Mouse (Mus musculus): Measurements from ENCODE around the gene Zfp799. TPM values are rescaled to one million over a fixed set of nuclear protein-coding genes. Genes with fewer than 3 reads are reported as not detected.
A peak's percentile ranks its signal among the peaks of the same experiment; 100 is the strongest.

Zfp799 gene
- polyA plus RNA-seq, 1 experiment from 2014 or later = 13.2 TPM

- Histone ChIP-seq H3K36me3 (ENCODE audit: control insufficient read depth, insufficient read depth, low read length) (peaks cover under 1% of the 10 kb centered on the region; the same call in 1 of the 2 replicates), H3K4me2 (ENCODE audit: low read length) (no peak overlapping the region; the same call in 1 of the 2 replicates), H3K27me3 (replicated peaks; ENCODE audit: control insufficient read depth, insufficient read depth, low read length) (no peaks in the 10 kb centered on the region), H3K9ac (ENCODE audit: low read depth, low read length) (no peak overlapping the region), H3K4me1 (ENCODE audit: control insufficient read depth, insufficient read depth, low read depth, low read length) (peaks cover 20% of the 10 kb centered on the region), H3K4me3 (ENCODE audit: low read length) (no peak overlapping the region), H3K9me3 (ENCODE audit: control insufficient read depth, low read length) (no peaks in the 10 kb centered on the region), H3K27ac (ENCODE audit: low read depth, low read length) (no peak overlapping the region)
- WGBS = 76% methylated on average over 8 of the region's 8 CpGs
- ATAC-seq = no peak
Observed at GRCm38 (mm10) chr17:32789244-32789643, 40.8 kb downstream of the Zfp799 start.

- H3K4me3 ChIP-seq (ENCODE audit: low read length) = peak overlapping the region; percentile 84
- H3K4me2 ChIP-seq (ENCODE audit: low read length) = peak overlapping the region; percentile 64
- peaks cover 8% of the 10 kb centered on the region for H3K36me3 ChIP-seq (ENCODE audit: control insufficient read depth, insufficient read depth, low read length)
- no peaks in the 10 kb centered on the region for H3K9me3 ChIP-seq (ENCODE audit: control insufficient read depth, low read length)
- peak overlapping the region; percentile 8; the same call in 1 of the 2 replicates for H3K27ac ChIP-seq (ENCODE audit: low read depth, low read length)
- H3K9ac ChIP-seq (ENCODE audit: low read depth, low read length) = peak overlapping the region; percentile 2; the same call in 1 of the 2 replicates
- 11% methylated on average over 9 of the region's 9 CpGs for WGBS
- ATAC-seq = no peak
- H3K4me1 ChIP-seq (ENCODE audit: control insufficient read depth, insufficient read depth, low read depth, low read length) = peaks cover 20% of the 10 kb centered on the region
- H3K27me3 ChIP-seq (replicated peaks; ENCODE audit: control insufficient read depth, insufficient read depth, low read length) = no peaks in the 10 kb centered on the region
Observed at GRCm38 (mm10) chr17:32788576-32788975, 41.5 kb downstream of the Zfp799 start.

GRCm38 (mm10) chr17:32788094-32788559 lies 41.9 kb downstream of the Zfp799 start, which contains the start of gene Zfp871:
TSS of gene Zfp871 (minus strand) at chr17:32788287.
- under 1% methylated on average over 22 of the region's 22 CpGs for WGBS
- no peaks in the 10 kb centered on the region for H3K9me3 ChIP-seq (ENCODE audit: control insufficient read depth, low read length)
- H3K27ac ChIP-seq (ENCODE audit: low read depth, low read length) = peak within 1 kb of the TSS; percentile 91
- peak; percentile 98 for ATAC-seq
- peaks cover 12% of the 10 kb centered on the region for H3K36me3 ChIP-seq (ENCODE audit: control insufficient read depth, insufficient read depth, low read length)
- peak within 1 kb of the TSS; percentile 92 for H3K9ac ChIP-seq (ENCODE audit: low read depth, low read length)
- H3K4me1 ChIP-seq (ENCODE audit: control insufficient read depth, insufficient read depth, low read depth, low read length) = peaks cover 20% of the 10 kb centered on the region
- H3K4me2 ChIP-seq (ENCODE audit: low read length) = peak within 1 kb of the TSS; percentile 65
- no peaks in the 10 kb centered on the region for H3K27me3 ChIP-seq (replicated peaks; ENCODE audit: control insufficient read depth, insufficient read depth, low read length)
- peak within 1 kb of the TSS; percentile 84 for H3K4me3 ChIP-seq (ENCODE audit: low read length)

- H3K27ac ChIP-seq (ENCODE audit: low read depth, low read length) = peak overlapping the region; percentile 91
- no peaks in the 10 kb centered on the region for H3K27me3 ChIP-seq (replicated peaks; ENCODE audit: control insufficient read depth, insufficient read depth, low read length)
- H3K36me3 ChIP-seq (ENCODE audit: control insufficient read depth, insufficient read depth, low read length) = peaks cover 12% of the 10 kb centered on the region
- no peaks in the 10 kb centered on the region for H3K9me3 ChIP-seq (ENCODE audit: control insufficient read depth, low read length)
- peak; percentile 91 for ATAC-seq
- H3K4me2 ChIP-seq (ENCODE audit: low read length) = peak overlapping the region; percentile 65
- peak overlapping the region; percentile 84 for H3K4me3 ChIP-seq (ENCODE audit: low read length)
- peak overlapping the region; percentile 92 for H3K9ac ChIP-seq (ENCODE audit: low read depth, low read length)
- 1% methylated on average over 27 of the region's 31 CpGs for whole genome bisulfite sequencing
- peaks cover 20% of the 10 kb centered on the region for H3K4me1 ChIP-seq (ENCODE audit: control insufficient read depth, insufficient read depth, low read depth, low read length)
Observed at GRCm38 (mm10) chr17:32787436-32788093, 42.5 kb downstream of the Zfp799 start.

GRCm38 (mm10) chr17:32786944-32787343 lies 43.1 kb downstream of the Zfp799 start:
- no peaks in the 10 kb centered on the region for H3K9me3 ChIP-seq (ENCODE audit: control insufficient read depth, low read length)
- peaks cover 20% of the 10 kb centered on the region for H3K4me1 ChIP-seq (ENCODE audit: control insufficient read depth, insufficient read depth, low read depth, low read length)
- H3K36me3 ChIP-seq (ENCODE audit: control insufficient read depth, insufficient read depth, low read length) = peaks cover 12% of the 10 kb centered on the region
- no peak overlapping the region for H3K27ac ChIP-seq (ENCODE audit: low read depth, low read length)
- H3K4me2 ChIP-seq (ENCODE audit: low read length) = peak overlapping the region; percentile 65
- peak overlapping the region; percentile 84 for H3K4me3 ChIP-seq (ENCODE audit: low read length)
- H3K9ac ChIP-seq (ENCODE audit: low read depth, low read length) = peak overlapping the region; percentile 92; the same call in 1 of the 2 replicates
- no peak for ATAC-seq
- H3K27me3 ChIP-seq (replicated peaks; ENCODE audit: control insufficient read depth, insufficient read depth, low read length) = no peaks in the 10 kb centered on the region
- 66% methylated on average over 6 of the region's 6 CpGs for WGBS

GRCm38 (mm10) chr17:32785656-32786055 lies 44.4 kb downstream of the Zfp799 start:
- ATAC-seq = no peak
- Histone ChIP-seq H3K9me3 (ENCODE audit: control insufficient read depth, low read length) (no peaks in the 10 kb centered on the region), H3K4me3 (ENCODE audit: low read length) (no peak overlapping the region), H3K36me3 (ENCODE audit: control insufficient read depth, insufficient read depth, low read length) (peaks cover 12% of the 10 kb centered on the region), H3K4me1 (ENCODE audit: control insufficient read depth, insufficient read depth, low read depth, low read length) (peaks cover 20% of the 10 kb centered on the region), H3K4me2 (ENCODE audit: low read length) (no peak overlapping the region), H3K9ac (ENCODE audit: low read depth, low read length) (no peak overlapping the region), H3K27ac (ENCODE audit: low read depth, low read length) (no peak overlapping the region), H3K27me3 (replicated peaks; ENCODE audit: control insufficient read depth, insufficient read depth, low read length) (no peaks in the 10 kb centered on the region)
- WGBS = 96% methylated on average over 3 of the region's 3 CpGs

GRCm38 (mm10) chr17:32777564-32777963 lies 52.5 kb downstream of the Zfp799 start:
- no peaks in the 10 kb centered on the region for H3K4me1 ChIP-seq (ENCODE audit: control insufficient read depth, insufficient read depth, low read depth, low read length)
- no peak for ATAC-seq
- no peak overlapping the region for H3K4me2 ChIP-seq (ENCODE audit: low read length)
- H3K27ac ChIP-seq (ENCODE audit: low read depth, low read length) = no peak overlapping the region
- H3K36me3 ChIP-seq (ENCODE audit: control insufficient read depth, insufficient read depth, low read length) = peaks cover 35% of the 10 kb centered on the region
- 92% methylated on average over 3 of the region's 3 CpGs for WGBS
- no peak overlapping the region for H3K9ac ChIP-seq (ENCODE audit: low read depth, low read length)
- H3K4me3 ChIP-seq (ENCODE audit: low read length) = no peak overlapping the region
- no peaks in the 10 kb centered on the region for H3K27me3 ChIP-seq (replicated peaks; ENCODE audit: control insufficient read depth, insufficient read depth, low read length)
- no peaks in the 10 kb centered on the region for H3K9me3 ChIP-seq (ENCODE audit: control insufficient read depth, low read length)

GRCm38 (mm10) chr17:32771213-32771612 lies 58.8 kb downstream of the Zfp799 start:
- no peak for ATAC-seq
- Histone ChIP-seq H3K27ac (ENCODE audit: low read depth, low read length) (no peak overlapping the region), H3K4me1 (ENCODE audit: control insufficient read depth, insufficient read depth, low read depth, low read length) (no peaks in the 10 kb centered on the region), H3K4me2 (ENCODE audit: low read length) (no peak overlapping the region), H3K9ac (ENCODE audit: low read depth, low read length) (no peak overlapping the region), H3K36me3 (ENCODE audit: control insufficient read depth, insufficient read depth, low read length) (peaks cover 53% of the 10 kb centered on the region), H3K27me3 (replicated peaks; ENCODE audit: control insufficient read depth, insufficient read depth, low read length) (no peaks in the 10 kb centered on the region), H3K9me3 (ENCODE audit: control insufficient read depth, low read length) (no peaks in the 10 kb centered on the region), H3K4me3 (ENCODE audit: low read length) (no peak overlapping the region)
- 73% methylated on average over 1 of the region's 1 CpGs for WGBS

GRCm38 (mm10) chr17:32766422-32766821 lies 63.6 kb downstream of the Zfp799 start:
- Histone ChIP-seq H3K27me3 (replicated peaks; ENCODE audit: control insufficient read depth, insufficient read depth, low read length) (no peaks in the 10 kb centered on the region), H3K9me3 (ENCODE audit: control insufficient read depth, low read length) (no peaks in the 10 kb centered on the region), H3K4me2 (ENCODE audit: low read length) (no peak overlapping the region), H3K9ac (ENCODE audit: low read depth, low read length) (no peak overlapping the region), H3K4me1 (ENCODE audit: control insufficient read depth, insufficient read depth, low read depth, low read length) (no peaks in the 10 kb centered on the region), H3K4me3 (ENCODE audit: low read length) (no peak overlapping the region), H3K36me3 (ENCODE audit: control insufficient read depth, insufficient read depth, low read length) (peaks cover 44% of the 10 kb centered on the region), H3K27ac (ENCODE audit: low read depth, low read length) (no peak overlapping the region)
- WGBS = 97% methylated on average over 2 of the region's 2 CpGs
- no peak for ATAC-seq
